Mouse (Mus musculus): ENCODE measurements at regions not wholly inside any gene's neighbourhood (a gene's known extent, or its start where the extent isn't known, plus 50 kb on each side); places are given as distances from the start of the nearest gene placed in this dataset.
"Not testable (repeated sequence)": the region's sequence is repeated elsewhere in the genome, so short reads cannot be mapped to it uniquely, and the experiment has no call there.

- CTCF ChIA-PET = no interaction called here
Observed at GRCm38 (mm10) chr6:37748296-37748980, 122.2 kb upstream of the Trim24 start.

DNA sequence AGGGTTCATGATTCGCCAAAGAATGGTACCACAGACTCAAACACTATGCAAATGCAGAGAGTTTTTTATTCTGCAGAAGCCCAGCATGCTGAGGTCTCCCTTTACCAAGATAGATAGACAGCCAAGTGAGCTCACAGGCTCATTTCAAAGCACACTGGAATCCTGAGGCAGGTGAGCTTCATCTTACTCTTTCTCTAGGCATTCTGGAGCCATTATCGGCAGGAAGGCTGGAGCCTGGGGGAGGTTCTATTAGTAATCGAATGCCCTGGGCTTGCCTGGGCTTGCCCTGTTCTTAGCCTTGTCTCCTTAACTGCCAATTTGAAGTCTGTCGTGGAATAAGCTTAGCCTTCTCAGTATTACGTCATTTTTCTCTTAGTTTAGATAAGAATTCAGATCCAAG, 121.6 kb upstream of the Trim24 start:
- CTCF ChIA-PET = no interaction called here

- CTCF ChIA-PET = no interaction called here
Observed at GRCm38 (mm10) chr6:37750271-37750670, 120.3 kb upstream of the Trim24 start.

DNA sequence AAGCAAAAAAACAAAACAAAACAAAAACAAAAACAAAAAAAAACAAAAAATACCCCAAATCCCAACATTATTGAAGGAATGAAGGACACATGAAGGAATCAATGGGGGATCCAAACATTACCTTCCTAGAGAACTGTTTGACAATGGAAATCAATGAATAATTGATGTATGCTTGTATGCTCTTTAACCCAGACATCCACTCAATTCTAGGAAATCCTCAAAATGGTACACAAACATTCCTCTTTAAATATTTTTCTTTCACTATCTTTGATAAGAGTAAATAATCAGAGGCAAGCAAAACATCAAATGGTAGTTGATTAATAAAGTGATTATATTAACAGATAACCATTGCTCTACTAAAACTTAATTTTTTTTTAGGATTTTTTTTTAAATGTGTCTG, 118.9 kb upstream of the Trim24 start:
- CTCF ChIA-PET = no interaction called here

DNA sequence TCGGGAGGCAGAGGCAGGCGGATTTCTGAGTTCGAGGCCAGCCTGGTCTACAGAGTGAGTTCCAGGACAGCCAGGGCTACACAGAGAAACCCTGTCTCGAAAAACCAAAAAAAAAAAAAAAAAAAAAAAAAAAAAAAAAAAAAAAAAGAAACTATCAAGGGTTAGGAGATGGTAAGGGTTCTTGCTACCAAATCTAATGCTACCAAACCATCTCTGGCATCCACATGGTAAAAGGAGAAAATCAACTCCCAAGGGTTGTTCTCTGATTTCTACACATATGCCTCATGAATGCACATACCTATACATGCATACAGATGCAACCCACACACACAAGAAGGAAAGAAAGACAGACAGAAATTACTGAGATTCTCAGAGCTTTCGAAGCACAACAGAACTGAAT, 109.6 kb upstream of the Trim24 start:
- CTCF ChIA-PET = not testable (repeated sequence)

- CTCF ChIA-PET = interaction anchor here (0.6 kb wide), 1 partner anchor 161 kb away, joined by 3 read pairs; no protein-coding TSS in a partner anchor
Observed at GRCm38 (mm10) chr6:37763036-37763435, 107.6 kb upstream of the Trim24 start.

DNA sequence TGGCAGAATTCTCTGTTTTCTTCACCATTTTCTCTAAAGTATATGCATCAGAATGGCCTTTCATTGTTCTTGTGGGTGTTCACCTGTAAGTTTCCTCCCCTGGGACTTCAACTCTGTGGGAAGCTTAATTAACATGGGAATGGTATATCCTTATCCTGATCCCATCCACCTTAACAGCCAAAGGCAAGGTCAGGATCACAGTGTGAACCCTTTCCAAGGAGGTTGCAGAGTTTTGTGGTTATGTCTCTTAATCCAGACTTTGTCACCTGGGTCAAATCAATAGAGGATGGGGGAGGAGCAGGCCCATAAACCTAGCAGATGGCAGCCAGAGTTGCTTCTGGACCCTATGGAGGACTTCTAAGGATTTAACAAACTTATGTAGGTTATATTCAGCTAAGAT, 102.9 kb upstream of the Trim24 start:
- CTCF ChIA-PET = no interaction called here

- CTCF ChIA-PET = no interaction called here
Observed at GRCm38 (mm10) chr6:37773294-37773693, 97.3 kb upstream of the Trim24 start.

DNA sequence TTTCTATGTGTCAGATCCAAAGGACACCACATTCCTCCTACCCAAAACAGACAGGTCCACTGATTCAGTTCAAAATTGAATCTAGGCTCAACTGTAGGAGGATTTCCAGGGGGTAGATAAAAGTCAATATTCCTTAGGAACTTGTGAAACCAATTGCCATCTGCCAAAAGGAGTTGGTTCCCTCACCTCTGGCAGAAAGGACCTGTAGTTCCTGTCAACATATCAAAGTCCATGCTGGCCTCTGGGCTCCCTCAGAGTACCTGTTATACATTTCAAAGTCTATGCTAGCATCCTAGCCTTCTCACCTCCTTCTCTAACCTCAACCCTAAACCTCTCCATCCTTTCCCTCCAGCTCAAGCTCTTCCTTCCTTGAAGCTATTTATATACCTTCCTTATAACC, 95.5 kb upstream of the Trim24 start:
- CTCF ChIA-PET = no interaction called here

- CTCF ChIA-PET = no interaction called here
Observed at GRCm38 (mm10) chr6:37779893-37780292, 90.7 kb upstream of the Trim24 start.

DNA sequence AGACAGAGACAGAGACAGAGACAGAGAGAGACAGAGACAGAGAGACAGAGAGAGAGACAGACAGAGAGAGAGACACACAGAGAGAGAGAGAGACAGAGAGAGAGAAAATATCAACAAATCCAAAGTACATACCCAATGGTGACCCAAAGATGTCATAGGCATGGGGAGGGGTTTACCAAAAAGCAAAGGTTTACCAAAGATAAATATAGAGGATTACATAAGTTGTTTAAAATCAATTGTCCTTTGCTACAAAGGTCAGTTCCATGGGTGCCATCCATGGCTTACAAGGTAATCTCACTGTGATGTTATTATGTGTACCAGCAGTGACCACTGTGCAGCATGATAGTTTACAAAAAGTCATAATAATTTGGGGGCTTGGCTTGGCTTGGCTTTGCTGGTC, 88.7 kb upstream of the Trim24 start:
- CTCF ChIA-PET = no interaction called here

DNA sequence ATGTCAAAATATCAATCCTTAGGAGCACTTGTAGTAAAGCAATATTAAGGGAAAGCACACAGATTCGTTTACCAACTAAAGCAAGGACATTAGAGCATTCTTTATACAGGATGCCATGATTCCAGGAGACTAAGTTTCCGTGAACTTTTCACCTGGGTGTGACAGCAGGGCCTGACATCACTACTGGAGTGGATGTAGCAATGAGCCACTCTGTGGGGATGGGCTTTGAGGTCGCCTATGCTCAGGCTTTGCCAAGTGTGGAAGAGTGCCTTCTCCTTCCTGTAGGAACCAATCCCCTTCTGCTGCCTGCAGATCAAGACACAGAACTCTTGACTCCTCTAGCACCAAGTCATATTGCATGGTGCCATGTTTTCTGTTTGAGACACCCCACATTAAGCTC, 85.3 kb upstream of the Trim24 start:
- CTCF ChIA-PET = not testable (repeated sequence)

GRCm38 (mm10) chr6:37785741-37786140, 84.9 kb upstream of the Trim24 start:
- CTCF ChIA-PET = no interaction called here

DNA sequence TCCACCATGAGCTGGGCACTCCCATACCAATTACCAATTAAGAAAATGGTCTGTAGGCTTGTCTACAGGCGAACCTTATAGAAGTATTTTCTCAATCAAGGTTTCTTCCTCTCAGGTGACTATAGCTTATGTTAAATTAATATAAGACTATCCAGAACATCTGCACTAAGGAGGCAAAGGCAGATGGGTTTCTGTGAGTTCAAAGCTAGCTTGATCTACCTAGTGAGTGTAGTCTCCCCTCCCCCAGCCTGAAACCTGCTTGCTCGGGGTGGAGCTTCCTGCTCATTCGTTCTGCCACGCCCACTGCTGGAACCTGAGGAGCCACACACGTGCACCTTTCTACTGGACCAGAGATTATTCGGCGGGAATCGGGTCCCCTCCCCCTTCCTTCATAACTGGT, 82.8 kb upstream of the Trim24 start:
- CTCF ChIA-PET = not testable (repeated sequence)

DNA sequence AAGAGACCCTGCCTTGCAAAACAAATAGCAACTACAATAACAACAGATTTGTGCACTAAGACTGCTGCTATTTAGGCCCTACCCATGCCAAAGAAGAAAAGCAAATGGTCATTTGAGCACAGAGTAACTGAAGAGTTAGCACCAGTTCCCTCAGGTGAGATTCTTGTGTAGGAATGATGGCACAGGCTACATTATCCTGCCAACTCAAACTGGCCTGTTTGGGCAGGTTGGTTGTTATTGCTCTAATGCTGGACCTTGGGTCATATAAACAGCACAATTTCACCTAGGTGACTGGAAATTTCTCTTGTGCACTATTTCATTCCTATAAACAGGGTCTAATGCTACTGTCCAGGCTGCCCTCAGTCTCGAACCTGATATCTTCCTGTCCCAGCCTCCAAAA, 79.7 kb upstream of the Trim24 start:
- CTCF ChIA-PET = no interaction called here

DNA sequence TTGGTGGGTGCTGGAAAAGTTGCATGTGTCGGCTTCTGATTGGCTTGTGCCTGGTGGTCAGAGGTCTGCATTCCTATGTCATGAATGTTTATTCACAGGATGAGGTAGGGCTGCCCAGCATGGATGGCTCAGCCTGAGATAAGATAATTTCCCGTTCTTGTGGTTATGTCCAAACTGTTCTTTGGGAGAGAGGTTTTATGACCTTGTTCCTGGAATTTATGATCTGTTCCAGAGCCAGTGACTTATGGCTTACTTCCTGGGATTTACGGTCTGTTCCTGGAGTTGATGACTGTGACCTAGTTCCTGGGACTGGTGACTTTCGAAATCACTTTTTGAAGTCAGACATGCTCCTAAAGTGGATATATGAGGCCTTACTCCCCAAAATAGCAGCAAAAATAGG, 76.4 kb upstream of the Trim24 start:
- CTCF ChIA-PET = no interaction called here

DNA sequence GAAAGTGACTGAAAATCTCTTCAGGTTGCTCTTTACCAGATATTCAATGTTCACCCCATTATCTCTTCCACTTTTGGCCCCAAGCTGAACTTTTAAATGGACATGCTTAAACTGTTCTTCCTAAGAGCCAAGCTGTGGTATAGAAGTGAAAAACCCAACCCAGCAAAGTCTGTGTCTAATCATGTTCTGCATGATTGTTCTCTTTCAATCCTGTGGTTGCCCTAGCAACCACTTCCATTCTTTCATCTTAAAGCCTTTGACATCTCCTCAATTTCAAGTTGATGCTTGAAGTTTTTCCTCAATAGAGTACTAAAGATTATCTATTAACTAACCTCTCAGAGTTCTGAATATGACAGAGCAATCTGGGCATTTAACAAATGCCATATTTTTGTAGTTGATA, 75.6 kb upstream of the Trim24 start:
- CTCF ChIA-PET = no interaction called here

DNA sequence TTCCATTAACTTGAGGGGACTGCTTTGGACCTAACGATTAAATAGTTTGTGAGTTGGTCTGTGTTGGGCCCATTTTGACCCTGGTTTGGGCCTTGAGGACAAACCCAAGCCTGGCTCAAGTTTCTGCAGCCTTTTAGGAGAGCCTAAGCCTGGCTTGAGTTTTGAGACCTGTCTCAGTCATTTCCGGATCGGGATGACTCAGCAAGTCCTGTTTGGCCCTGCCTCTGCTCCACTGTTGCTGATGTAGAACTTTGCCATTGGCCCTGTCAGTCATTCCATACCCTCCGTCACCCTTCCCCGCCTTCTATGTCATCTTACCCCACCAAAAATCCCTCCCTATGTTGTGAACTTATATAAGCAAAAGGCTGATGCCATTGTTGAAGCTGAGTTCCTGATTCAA, 67.4 kb upstream of the Trim24 start:
- CTCF ChIA-PET = no interaction called here

GRCm38 (mm10) chr6:37805896-37806295, 64.7 kb upstream of the Trim24 start:
- CTCF ChIA-PET = not testable (repeated sequence)

DNA sequence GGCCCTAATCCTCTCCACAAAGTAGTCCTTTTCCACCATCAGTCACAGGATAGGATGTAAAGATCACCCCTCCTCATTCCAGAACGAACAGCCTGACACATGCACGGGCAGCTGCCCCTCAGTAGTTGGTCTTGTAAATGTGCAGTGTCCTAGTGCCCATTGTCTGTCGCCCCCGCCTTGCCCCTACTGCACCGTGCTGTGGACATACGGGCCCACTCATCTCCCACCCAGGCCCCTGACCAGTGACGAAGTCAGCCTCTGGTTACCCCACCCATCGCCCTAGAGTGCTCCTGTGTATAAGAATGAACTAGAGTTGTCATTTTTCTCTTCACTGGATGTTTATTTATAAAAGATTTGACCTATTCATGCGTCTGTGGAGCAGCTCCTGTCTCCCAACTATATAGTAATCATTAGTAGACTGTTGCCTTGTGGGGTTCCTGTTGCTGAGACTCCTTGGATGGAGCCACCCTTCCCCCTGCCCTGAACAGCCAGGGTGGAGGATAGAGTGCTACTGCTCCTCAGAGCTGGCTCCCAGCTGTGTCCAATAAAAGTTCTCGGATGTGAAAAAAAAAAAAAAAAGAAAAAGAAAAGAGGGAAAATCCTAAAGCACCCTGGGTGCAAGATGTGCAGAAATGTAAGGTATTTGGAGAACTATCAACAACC, 64.0 kb upstream of the Trim24 start:
- CTCF ChIA-PET = interaction anchor here (0.6 to 1.0 kb wide), 2 partner anchors 17 to 18 kb away, joined by 3 to 19 read pairs; no protein-coding TSS in a partner anchor

- CTCF ChIA-PET = interaction anchor here (0.8 kb wide), 1 partner anchor 34 kb away, joined by 8 read pairs; no protein-coding TSS in a partner anchor
Observed at GRCm38 (mm10) chr6:37815218-37815617, 55.4 kb upstream of the Trim24 start.
